Mouse (Mus musculus) bone marrow macrophage, adult 2 months (primary cell): Measurements from ENCODE around the gene Ankrd66.

Experiments used
- CTCF ChIP-seq: IDR thresholded peaks from 2 replicates; pipeline ENCODE4 v1.5.1; 2012; ENCODE audit warnings: low read depth, mild to moderate bottlenecking, low read length, moderate library complexity
- POLR2A ChIP-seq: IDR thresholded peaks from 2 replicates; pipeline ENCODE4 v1.6.1; 2012; ENCODE audit warnings: mild to moderate bottlenecking, low read depth, low read length, borderline replicate concordance

DNA sequence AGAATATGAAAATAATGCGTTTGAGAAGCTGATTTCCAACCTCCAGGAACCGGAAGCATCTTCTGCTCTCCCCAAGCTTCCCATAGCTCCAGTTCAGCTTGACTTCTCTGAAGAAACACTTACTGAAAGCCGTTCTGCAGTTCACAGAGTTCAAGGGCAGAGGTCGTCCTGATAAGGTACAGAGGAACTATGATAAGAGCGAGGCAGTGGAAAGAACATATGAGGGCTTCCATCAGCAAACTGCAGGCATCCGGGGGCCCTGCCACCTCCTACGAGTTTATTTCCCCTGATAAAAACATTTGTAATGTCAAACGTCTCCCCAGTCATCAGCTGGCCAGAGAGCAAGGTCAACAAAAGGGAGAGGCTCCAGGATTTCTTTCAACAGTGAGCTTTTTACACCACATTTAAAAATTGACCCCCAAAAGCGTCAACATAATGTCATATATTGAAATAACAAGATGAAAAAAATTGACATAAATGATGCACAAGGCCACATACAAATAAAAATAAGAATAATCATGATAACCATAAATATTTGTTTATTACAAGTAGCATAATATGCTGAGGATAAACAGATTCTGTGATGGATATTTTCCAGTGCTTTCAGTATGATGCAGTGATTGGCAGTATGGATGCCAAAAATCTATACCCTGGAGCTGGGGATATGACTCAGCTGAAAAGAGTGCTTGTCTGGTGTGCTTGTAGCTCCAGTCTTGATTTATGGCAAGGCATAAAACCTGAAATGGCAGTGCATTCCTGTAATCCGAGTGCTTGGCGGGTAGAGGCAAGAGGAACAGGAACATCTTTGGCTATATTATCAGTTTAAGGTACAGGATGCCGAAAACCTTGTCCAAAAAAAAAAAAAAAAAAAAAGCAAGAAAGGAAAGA lies 11.3 kb upstream of the Ankrd66 start:
- TF ChIP-seq POLR2A (no peak), CTCF (no peak)
